Mouse (Mus musculus): ENCODE measurements around the gene Mecom.

DNA sequence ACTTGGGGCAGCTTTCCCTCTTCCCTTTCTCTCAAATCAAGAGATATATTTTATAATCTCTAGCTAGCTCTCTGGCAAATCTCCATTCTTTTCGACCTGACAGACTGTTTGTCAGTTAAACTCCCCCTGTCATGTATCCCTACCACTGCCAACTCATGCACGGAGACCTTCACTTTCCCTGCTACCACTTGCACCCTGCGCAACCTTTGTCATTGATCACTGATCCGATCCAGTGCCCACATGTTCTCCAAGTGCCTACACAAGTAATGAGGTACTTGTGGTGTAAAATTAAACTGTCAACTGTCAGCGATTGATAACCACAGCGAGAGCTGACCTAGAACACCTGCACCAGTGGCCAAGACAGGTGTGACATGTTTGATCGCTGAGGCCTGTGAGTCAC is 95.3 kb downstream of the Mecom start:
- TF ChIP-seq ZNF384 (IDR thresholded peaks at IDR 0.05; ENCODE audit: low read depth, low read length) (no peak), ZC3H11A (IDR thresholded peaks at IDR 0.05; ENCODE audit: borderline replicate concordance, low read depth, low read length) (no peak)
